Mouse (Mus musculus): Measurements from ENCODE around the gene Lats2.

Gene Lats2

DNA sequence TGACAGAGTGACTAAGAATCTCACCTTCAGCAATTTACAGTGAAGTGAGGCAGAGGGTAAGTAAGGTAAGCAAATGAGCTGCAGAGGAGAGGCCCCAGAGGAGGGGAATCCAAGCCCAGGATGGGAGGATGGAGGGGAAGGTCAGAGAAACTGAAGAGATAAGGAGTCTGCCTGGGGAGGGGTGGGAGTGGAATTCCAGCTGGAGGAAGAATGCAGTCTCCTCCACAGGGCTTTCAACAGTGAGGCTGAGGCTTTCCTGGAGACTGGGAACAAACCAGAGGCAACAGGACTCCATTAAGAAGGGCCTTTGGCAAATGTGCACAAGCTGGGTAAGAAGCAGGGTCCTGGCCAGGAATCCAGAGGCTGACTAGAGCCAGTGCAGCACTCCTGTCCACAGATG is 21.1 kb downstream of the Lats2 start:
- no peak for DNase-seq (ENCODE audit: low spot score in 2 of 2)

DNA sequence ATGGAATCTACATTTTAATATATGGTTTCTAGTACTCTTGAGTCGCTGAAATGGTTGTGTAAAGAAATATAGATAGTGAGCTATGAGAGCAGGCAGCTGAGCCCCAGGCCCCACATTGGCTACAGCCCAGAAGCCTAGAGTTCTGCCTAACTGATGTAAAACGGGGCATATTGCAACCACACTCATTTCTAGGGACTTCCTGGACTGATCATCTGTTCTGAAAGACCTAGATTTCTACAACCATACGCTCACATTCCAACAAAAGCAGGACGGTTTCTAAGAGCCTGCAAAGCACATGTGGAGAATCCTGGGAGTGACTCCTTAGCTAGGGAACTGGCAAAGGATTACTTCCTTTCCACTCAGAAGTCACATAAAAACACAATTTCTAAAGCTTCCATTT is 22.0 kb downstream of the Lats2 start:
- no peak for DNase-seq (ENCODE audit: low spot score in 2 of 2)

DNA sequence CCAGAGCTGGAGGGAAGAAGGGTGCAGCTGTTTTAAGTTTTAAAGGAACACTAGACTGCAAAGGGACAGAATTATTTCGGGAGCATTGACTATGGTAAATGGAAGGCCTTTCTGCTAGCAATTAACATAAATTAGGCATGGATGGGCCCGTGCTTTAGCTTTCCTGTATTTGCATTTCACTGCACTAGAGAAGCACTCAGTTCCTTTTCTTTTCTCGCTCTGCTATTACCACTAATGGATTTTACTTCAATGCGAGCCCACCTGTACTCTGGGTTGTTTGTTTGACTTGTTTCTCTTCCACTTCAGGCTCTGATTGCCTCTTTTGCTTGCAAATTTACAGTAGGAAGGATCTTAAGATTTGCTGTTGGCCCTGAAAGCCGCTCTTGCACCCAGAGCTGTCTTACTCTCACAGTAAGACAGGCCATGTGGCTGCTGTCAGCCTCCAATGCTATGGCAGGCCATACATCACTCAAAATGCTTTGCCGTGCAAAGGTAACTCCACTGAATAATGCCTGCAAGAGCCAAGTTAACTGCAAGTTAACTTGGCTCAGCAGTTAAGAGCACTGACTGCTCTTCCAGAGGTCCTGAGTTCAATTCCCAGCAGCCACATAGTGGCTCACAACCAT is 25.4 kb downstream of the Lats2 start:
- no peak for DNase-seq (ENCODE audit: low spot score in 2 of 2)

DNA sequence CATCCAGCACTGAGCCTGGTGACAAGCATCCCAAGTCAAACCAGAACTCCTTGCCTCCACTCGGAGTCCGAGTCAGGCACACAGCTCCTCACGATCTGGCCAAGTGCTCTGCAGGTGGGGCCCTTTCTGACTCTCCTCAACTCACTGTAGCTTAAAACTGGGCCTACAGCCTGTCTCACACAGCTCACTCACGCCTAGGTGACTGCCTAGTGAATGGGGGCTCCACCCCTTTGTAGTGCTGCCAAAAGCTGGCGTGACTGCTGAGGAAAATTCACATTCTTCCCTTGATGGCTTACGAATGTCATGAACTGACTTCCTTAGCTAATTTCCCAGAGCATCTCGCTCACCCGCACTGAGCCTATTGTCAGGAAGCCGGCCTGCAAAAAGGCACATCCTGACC is 27.7 kb downstream of the Lats2 start:
- peak in 1 of 2 experiments; percentile 38 for DNase-seq (ENCODE audit: low spot score in 2 of 2)

DNA sequence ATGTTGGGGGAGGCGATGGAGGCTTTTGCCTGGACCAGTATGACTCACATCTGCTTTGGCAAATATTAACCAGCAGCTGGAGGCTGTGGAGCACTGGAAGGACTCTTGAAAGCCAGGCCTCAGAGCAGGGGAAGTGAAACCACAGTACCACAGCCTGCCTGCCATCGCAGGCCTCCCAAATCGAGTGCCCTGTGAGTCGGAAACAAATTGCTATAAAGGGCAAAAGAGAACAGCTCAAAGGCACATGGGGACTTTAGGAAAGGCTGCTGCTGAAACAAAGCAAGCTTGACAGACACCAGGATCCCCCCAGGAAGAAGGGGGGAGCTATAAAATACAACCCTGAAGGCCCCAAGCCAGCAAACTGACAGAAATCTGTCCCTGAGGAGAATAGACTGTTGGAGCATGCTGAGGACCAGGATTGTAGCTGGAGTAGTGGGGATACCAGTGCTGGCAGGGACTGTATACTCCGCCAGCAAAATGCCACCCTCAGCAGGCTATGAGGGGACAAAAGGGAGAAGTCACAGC is 28.2 kb downstream of the Lats2 start:
- DNase-seq (ENCODE audit: low spot score in 2 of 2): peak in 1 of 2 experiments; percentile 52

DNA sequence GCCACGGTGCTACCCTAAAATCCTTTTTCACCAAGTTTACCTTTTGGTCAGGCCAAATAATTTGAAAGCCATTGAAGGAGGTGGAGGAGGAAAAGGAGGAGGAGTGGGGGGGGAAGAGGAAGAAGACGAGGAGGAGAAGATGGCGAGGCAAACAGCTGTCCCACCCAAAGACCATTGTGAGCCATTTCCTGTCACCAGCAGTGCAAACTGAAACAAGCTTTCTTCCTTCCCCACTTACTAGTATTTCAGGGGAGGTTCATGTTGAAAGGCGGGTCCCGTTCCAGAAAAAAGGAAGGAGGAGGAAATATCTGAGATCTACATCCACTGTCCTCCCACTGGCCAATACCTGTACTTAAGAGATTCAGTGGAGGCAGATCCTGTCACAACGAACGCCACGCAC is 28.8 kb downstream of the Lats2 start:
- no peak for DNase-seq (ENCODE audit: low spot score in 2 of 2)

DNA sequence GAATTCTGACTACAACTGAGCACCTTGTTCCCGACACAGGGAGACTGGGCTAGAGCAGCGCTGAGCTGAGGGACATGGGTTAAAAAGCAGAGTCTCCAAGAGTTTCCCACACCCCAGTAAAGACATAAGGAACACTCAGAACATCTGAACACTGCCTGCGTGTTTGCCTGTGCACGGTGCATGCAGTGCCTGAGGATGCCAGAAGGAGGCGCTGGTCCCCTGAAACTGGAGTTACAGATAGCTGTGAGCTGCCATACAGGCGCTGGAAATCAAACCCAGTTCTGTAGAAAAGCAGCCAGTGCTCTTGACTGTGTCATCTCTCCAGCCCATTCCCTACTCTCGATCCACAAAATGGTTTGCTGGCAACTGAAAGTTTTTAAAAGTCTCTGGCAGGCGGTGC is 32.0 kb downstream of the Lats2 start:
- no peak for DNase-seq (ENCODE audit: low spot score in 2 of 2)

DNA sequence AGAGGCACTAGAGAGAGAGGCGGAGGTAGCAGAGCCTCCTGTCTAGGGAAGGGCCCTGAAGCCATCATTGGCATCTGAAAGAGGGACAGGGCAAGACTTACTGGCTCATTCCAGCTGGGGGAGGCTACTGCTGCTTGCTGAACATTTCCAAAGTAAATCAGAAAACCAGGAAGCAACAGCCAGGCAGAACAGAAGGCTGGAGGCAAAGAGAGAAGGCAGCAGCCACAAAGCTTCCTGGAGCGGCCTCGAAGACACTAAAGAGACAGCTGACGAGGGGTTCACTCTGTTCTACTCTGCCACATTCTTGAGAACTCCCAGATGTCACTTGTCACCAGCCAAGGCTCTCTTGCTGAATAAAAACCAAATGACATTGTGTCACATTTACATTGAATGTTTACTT is 33.7 kb downstream of the Lats2 start:
- no peak for DNase-seq (ENCODE audit: low spot score in 2 of 2)

DNA sequence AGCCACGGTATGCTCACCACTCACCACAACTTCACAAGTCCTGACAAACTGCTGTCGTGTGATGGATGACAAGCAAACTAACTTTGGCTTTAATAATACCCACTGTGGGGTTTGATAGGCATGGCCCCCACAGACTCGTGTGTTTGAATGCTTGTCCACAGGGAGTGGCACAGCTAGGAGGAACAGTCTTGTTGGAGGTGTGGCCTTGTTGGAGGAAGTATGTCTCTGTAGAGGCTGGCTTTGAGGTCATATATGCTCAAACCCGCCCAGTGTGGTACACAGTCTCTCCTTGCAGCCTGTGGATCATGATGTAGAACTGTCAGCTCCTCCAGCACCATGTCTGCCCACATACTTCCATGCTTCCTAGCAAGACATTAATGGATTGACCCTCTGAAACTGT is 39.9 kb downstream of the Lats2 start:
- DNase-seq (ENCODE audit: low spot score in 2 of 2): no peak

DNA sequence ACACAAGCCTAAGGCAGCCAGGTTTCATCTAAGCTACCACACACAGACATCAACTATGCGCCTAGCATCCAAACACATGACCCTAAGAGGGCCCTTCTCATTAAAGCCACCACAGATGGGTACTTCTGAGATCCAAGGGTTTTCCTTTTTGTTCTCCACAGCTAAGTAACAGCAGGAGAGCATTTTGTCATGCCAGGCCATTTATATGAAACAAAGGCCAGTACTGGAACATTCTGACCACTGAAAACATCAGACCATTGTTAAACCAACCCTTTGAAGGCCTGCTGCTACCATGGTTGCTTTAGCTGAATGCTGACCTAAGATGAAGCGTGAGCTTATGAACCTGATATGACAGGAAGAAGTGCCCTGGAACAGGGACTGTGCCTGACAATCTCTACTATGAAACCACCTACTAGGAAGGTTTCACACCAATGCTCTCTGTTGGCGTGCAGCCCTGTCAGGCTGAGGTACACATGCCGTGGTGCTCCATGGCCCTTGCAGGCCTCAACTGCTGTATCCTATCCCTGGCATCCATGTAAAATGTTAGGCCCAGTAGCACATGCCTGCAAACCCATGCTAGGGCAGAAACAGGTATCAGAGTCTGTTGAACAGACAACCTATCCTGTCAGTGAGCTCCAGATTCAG is 41.5 kb downstream of the Lats2 start:
- no peak for DNase-seq (ENCODE audit: low spot score in 2 of 2)

DNA sequence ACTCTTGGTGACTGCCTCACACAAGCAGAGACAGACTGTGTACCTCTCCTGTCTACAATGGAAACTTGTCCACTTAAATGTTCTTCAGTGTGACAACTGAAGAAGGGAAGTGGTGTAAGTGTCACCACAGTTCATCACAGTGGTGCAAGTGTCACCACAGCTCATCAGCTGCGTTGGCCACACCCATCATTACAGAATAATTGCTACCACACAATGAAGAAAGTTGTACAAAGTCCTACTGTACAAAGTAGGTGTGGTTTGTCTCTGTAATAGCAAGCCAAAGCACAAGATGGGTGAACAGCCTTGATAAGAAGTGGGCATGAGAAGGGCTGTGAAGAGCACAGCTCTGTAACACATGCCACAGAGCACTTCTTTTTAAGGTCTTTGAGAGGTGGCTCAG is 45.3 kb downstream of the Lats2 start:
- no peak for DNase-seq (ENCODE audit: low spot score in 2 of 2)

DNA sequence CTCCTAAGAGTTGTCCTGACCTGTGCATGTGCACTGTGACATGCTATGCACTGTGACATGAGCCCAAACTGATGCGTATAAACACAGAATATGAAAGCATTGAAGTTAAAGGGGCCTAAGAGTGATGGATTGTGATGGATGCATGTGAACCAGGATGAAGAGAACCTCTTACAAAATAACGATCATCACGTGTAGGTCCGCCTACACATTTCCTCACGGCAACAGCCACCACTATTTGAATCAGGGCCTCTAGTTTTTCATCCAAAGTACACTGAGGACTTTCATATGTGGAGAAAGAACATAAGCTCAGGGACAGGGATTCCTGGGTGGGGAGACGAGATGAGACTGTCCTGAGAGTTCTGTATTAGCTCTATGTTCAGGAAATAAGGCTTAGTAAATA is 47.1 kb downstream of the Lats2 start:
- DNase-seq (ENCODE audit: low spot score in 2 of 2): no peak

DNA sequence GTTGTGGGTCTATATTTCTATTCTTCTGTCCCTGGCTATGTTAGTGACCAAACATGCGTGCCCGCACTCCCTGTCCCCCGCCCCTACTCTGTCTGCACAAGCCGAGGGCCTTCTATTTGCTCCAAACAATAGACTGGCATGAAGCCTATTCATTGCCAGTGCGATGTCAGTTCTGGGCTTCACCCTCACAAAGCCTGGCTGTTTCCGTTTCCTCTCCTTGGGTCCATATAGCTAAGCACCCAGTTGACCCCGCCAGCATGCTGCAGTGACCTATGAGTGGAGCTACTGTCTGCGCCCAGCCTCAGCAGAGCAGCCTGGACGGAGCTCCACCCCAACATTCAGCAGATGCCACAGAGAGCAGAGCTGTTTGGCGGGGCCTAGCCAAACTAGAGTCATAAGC is 49.0 kb downstream of the Lats2 start:
- no peak for DNase-seq (ENCODE audit: low spot score in 2 of 2)

DNA sequence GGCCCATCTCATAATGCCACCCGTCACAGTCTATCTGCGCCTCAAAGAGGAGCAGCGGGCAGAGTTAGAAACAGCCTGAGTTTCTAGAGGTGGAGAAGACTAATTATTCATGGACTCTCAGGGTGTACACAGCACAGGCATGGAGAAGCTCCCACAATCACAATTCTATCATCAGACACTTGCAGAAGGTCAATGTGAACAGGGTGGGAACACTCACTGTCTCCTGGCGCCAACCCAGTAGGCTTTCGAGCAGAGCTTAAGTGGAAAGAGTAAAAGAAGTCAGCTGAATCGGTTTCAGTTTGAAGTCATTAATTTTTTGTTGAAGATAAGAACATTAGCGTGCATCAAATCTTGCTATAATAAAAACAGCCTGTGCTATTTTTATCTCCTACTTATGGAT is 49.6 kb downstream of the Lats2 start:
- peak in 1 of 2 experiments; percentile 38 for DNase-seq (ENCODE audit: low spot score in 2 of 2)

DNA sequence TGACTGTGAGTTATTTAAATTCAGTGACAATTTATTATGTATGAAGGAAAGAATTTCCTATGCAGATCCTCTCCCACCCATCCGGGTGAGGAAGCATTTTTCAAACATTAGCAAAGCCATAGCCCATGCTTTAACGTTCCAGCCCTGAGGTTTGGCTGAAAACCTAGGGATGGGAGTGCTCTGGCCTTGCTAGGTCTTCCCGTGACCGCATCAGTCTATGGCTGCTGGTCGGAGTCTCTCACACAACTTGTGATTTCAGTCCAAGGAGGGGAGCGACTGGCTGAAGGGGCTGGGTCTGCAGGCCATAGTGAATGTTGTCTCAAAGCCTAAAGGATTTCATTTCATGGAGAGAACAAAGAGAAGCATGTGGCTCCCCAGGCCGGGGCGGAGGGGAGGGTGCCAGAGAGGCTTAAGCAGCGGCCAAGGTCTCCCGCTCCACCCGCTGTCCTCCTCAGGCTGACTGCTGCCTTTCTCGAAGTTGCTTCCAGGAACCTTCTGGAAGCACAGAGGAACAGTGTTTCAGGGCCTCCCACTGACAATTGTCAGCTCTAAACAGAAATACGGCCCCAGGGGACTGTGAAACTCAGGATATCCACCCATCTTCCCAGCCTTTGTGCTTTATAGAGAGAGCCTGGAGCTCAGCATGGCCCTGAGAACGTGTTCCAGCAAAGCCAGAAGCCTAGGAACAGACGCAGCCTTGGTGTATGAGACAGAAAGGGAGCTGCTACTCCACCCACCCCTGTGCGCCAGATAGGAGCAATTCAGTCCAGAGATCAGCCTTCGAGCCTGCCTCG is 50.9 kb downstream of the Lats2 start:
- peak in 1 of 2 experiments; percentile 40 for DNase-seq (ENCODE audit: low spot score in 2 of 2)

DNA sequence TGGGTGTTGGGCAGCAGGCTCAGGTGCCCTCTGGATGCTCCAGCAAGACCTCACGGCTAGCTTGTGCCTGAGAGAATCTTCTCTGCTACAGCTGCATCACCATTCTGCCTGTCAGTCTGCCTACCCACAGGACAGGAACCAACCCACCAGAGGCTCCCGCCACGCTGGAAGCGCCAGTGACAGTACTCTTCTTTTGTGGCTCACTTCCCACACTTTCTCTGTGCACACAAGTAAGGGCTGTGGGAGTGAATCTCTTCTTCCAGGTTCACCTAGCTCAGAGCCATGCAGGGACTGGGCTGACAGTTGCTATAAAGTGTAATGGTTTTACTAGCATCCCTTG is 51.5 kb downstream of the Lats2 start:
- no peak for DNase-seq (ENCODE audit: low spot score in 2 of 2)

DNA sequence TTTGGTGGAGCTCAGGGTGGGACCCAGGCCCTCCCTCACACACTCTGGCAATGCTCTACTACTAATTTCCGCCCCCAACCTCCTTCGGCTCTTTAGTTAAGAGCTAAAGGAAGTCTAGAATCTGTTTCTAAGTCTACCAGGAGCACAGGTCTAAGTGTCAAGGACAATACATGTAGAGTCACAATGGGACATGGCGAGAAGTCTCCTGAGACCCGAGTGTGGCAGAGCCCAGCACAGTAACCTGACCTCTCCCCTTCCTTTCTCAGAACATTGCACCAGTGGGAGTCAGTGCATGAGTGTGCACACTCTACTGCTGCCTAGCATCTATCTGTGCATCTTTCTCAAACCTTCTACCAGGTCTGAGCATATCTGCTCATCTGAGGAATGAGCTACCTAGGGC is 52.4 kb downstream of the Lats2 start:
- no peak for DNase-seq (ENCODE audit: low spot score in 2 of 2)

DNA sequence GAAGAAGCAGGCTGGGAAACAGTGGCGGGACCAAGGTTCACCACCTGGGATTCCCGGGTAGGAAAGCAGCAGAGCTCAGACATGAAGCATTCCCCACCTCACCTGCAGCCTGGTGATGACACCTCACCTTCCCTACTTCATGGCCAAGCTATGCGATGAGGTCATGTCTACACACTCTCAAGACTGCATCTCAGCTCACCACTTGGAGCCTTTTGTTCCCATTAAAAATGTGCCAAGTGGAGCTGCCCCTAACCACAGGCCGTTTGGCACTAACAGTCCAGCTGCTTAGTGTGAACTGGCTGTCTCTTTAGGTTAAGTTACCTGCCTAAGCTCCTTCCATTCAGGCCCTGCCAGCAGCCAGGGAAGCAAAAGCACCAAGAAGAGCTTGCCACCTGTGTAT is 53.1 kb downstream of the Lats2 start:
- DNase-seq (ENCODE audit: low spot score in 2 of 2): no peak

DNA sequence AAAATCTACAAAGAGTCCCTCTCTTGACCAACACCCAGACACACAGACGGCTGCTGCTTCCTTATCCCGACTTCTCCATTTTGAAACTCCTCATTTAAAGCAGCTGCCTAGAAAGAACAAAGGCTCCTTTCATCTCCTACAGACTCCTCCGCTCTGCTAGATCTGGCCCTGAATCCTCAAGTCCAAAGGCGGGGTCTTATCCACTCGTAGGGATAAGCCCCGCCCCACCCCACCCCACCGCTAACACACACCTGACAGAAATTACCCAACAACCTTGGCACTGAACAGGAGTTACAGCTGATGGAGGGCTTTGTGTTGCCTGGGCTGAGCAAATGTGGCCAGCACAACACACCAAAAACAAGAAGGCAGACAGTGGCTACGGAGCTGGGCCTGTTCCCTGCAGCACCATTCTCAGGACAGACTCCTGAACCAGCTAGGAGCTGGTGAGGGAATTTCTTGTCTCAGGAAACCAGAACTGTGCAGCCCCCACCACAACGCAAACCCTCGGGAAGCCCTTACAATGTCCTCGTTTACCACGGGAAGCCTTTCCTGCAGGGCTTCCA is 56.2 kb downstream of the Lats2 start:
- DNase-seq (ENCODE audit: low spot score in 2 of 2): no peak

DNA sequence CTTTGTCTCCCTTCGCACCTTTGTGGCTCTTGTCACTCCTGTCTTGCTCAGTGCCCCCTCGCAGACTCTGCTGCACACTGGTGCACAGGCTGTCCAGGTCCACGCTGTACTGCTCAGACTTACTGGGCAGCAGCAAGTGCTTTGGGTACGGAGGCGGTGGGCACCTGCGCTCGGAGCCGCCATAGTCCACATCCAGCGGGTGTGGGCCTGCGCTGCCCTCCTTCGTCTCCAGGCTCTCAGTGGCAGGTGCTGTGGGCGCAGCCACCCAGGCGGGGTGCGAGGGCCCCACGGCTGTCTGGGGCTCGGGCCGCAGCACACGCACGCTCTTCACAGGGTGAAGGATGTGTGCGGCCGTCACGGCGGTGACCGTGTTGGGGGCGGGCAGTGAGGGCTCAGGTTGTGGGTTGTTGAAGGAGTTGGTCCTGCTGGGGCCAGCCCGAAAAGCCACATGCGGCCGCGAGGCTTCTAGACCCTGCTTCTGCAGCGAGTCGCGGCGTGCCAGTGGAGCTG is 58.7 kb downstream of the Lats2 start:
- DNase-seq (ENCODE audit: low spot score in 2 of 2): no peak

DNA sequence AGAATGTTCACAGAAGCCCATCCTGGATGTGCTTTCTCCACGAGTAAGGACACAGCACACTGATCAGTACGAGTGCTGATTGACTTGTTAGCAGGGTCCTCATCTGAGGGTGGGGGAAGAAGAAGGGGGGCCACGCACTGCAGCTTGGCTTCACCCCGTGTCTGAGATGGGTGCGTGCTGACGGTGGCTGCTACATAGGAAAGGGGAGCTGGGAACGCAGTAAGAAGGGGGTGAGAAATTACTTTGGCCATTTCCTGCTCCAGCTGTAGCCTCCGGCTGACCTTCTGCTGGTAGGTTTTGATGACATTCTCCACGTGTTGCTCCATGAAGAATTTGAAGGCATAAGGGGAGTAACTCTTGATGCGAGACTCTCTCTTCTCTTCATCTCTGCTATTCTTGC is 59.2 kb downstream of the Lats2 start:
- DNase-seq (ENCODE audit: low spot score in 2 of 2): no peak

DNA sequence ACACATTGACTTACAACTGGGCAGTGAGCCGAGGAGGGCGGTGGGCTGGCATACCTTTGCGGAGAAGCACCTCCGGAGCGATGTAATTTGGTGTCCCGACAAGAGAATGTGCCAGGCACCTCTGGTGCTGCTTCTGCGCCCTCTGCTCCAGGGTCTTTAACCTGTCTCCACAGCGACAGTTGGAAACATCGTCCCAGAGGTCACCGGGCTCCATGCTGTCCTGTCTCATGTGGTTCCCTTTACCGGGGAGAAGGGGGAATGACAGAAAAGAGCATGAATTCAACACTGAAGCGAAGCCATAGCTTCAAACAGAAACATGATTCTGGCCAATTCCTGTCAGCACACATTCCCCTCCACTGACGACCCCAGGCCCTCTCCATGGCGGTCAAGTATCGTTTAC is 62.1 kb downstream of the Lats2 start:
- no peak for DNase-seq (ENCODE audit: low spot score in 2 of 2)
